Mouse (Mus musculus): Measurements from ENCODE around the gene Cct2.

- TF ChIP-seq CTCF (IDR thresholded peaks at IDR 0.05; ENCODE audit: borderline replicate concordance, extremely low read depth, insufficient read depth, insufficient read length) (peak; percentile 32; the same call in 1 of the 2 replicates), POLR2A (IDR thresholded peaks at IDR 0.05; ENCODE audit: borderline replicate concordance, extremely low read depth, insufficient read depth, insufficient read length, poor library complexity, severe bottlenecking) (no peak)
Measured at GRCm38 (mm10) chr10:117040355-117040754, 23.3 kb downstream of the Cct2 start.
